Mouse (Mus musculus): ENCODE measurements around the gene Mpzl2. TPM values are rescaled to one million over a fixed set of nuclear protein-coding genes. Genes with fewer than 3 reads are reported as not detected.
"Not testable (repeated sequence)": the region's sequence is repeated elsewhere in the genome, so short reads cannot be mapped to it uniquely, and the experiment has no call there.

The Mpzl2 gene
- total RNA-seq, 2 experiments from 2014 or later = not detected

- ATAC-seq (replicated peaks; ENCODE audit: poor library complexity, severe bottlenecking) = no peak
Measured at GRCm38 (mm10) chr9:45030341-45030740, 9.3 kb upstream of the Mpzl2 start.

- ATAC-seq (replicated peaks; ENCODE audit: poor library complexity, severe bottlenecking) = no peak
Measured at GRCm38 (mm10) chr9:45032261-45032660, 7.3 kb upstream of the Mpzl2 start.

- ATAC-seq (replicated peaks; ENCODE audit: poor library complexity, severe bottlenecking) = no peak
Measured at GRCm38 (mm10) chr9:45034526-45034925, 5.1 kb upstream of the Mpzl2 start.

DNA sequence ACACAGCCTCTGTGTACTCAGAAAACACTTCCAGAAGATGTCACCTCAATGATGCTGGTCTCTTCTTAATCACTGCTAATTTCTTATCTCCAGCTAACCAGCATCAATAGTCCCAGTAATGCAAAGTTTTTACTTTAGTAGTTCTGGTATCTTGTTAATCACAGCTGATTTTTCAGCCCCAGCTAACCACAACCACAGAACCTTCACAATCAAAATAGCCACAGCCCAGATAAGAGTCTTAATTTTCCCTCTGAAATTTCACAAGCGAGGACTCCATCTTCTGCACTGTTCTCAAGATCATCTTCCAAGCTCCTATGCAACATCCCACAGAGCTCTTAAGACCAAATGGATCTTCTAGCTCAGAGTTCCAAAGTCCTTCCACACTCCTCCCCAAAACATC lies 1.8 kb upstream of the Mpzl2 start:
- not testable (repeated sequence) for ATAC-seq (replicated peaks; ENCODE audit: poor library complexity, severe bottlenecking)

DNA sequence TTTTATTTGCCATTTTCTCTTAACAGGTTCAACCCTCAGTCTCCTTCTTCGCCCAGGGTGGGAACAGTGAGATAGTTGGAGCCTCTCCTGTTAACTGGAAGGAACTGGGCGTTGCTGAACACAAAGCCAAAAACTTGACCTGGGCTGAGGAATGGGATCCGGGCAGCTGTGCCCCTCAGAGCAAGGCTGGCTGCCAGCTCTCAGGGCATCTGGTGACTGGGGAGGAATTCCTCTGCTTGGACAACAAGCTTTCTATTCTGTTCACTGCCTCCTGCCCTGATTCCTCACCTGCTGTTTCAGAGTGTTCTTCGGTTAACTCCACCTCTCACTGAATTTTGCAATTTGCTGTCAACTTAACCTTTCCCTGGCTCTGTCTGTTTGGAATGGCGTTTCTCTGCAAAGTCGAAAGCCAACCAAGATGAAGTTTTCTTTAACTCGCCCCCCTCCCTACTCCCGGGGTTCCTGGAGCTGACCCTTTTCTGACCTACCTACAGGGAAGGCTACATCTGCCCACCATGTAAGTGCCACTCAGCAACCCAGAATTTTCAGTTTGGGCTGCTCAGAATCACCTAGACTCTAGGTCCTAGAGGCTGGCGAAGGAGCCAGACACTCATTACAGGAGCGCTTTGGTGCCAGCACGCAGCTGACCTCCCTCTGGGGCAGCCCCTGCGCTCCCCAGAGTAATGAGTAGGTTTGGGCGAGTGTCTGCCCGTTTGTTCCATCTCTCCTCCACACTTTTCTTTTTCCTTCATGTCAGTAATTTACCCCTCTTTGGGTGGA lies 657 bp downstream of the Mpzl2 start:
- no peak for ATAC-seq (replicated peaks; ENCODE audit: poor library complexity, severe bottlenecking)

DNA sequence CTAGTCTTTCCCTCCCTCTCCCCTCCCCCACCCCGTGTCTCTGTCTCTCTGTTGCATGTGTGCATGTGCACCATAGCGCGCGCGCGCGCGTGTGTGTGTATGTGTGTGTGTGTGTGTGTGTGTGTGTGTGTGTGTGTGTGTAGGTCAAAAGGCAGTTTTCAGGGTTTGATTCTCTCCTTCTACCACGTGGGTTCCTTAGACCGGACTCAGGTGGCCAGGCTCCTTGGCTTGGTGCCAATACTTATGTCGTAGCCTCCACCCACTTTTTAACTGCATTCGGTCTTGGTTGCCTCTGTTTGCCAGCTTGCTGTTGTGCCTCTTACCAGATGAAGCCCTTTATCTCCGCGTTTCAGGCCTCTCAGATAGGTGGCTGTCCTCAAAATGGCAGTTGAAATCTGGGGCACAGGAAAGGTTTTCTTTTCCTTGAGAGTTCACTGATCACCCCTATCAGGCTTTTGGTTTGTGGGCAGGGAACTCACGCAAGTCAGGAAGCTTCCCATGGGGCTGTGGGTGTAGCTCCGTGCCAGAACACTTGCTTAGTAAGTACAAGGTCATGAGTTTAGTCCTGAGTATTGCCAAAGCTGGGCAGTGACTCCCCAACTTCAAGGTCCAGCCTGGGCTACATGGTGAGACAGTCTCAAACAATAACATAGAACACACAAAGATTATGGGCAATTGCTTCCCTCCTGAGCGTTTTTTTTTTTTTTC lies 1.7 kb downstream of the Mpzl2 start:
- peak; percentile 46 for ATAC-seq (replicated peaks; ENCODE audit: poor library complexity, severe bottlenecking)

GRCm38 (mm10) chr9:45042056-45042720 lies 2.6 kb downstream of the Mpzl2 start:
- peak; percentile 35; the same call in 1 of the 2 replicates for ATAC-seq (replicated peaks; ENCODE audit: poor library complexity, severe bottlenecking)

DNA sequence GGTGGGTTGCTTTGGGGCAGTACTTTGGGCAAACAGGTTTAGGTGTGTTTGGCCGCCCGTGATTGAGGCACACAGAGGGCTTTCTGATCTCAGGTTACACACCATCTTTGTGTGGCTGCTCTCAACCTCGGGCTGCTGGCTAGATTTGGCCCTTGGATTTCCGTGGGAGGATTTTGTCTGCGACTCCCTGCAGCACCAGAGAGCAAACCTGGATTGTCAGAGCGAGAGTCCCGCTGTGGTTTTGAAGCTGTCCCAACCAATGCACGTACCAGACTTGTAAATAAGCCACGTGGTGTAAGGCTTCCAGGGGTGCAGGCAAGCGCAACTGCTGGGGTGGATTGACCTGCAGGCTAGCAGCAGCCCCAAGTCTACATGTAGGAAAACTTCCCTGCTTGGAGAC lies 3.3 kb downstream of the Mpzl2 start:
- ATAC-seq (replicated peaks; ENCODE audit: poor library complexity, severe bottlenecking) = no peak

DNA sequence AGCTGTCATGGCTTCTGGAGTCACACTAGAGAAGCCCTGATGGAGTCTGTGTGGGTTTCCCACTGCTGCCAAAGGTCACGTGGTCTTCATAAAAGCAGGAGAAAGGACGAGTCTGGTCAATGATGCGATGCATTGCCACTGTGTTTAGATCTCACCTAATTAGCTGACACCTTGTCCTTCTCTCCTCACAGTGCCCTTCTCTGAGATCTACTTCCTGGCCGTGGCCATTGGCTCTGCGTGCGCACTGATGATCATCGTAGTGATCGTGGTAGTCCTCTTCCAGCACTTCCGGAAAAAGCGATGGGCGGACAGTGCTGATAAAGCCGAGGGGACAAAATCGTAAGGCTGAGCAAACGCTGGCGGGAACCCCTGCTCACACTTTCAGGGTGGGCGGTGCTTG lies 7.4 kb downstream of the Mpzl2 start:
- ATAC-seq (replicated peaks; ENCODE audit: poor library complexity, severe bottlenecking) = no peak

GRCm38 (mm10) chr9:45048511-45048910 lies 8.9 kb downstream of the Mpzl2 start:
- ATAC-seq (replicated peaks; ENCODE audit: poor library complexity, severe bottlenecking) = peak; percentile 46

- ATAC-seq (replicated peaks; ENCODE audit: poor library complexity, severe bottlenecking) = peak; percentile 88
Measured at GRCm38 (mm10) chr9:45049731-45050130, 10.1 kb downstream of the Mpzl2 start.

DNA sequence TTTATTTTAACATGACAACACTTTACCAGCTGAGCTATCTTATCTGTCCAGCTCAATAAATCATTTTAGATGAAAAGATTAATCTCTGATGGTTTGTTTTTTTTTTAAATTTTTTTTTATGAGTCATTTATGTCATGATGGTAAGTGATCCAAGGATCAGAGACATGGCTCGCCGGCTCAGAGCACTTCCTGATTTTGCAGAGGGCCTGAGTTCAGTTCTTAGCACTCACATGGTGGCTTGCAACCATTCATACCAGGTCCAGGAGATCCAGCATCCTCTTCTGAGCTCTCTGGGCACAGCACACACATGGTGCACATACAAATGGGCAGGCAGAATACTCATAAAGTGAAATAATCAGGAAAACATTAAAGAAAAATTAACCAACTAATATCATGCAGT lies 10.7 kb downstream of the Mpzl2 start:
- ATAC-seq (replicated peaks; ENCODE audit: poor library complexity, severe bottlenecking) = no peak

DNA sequence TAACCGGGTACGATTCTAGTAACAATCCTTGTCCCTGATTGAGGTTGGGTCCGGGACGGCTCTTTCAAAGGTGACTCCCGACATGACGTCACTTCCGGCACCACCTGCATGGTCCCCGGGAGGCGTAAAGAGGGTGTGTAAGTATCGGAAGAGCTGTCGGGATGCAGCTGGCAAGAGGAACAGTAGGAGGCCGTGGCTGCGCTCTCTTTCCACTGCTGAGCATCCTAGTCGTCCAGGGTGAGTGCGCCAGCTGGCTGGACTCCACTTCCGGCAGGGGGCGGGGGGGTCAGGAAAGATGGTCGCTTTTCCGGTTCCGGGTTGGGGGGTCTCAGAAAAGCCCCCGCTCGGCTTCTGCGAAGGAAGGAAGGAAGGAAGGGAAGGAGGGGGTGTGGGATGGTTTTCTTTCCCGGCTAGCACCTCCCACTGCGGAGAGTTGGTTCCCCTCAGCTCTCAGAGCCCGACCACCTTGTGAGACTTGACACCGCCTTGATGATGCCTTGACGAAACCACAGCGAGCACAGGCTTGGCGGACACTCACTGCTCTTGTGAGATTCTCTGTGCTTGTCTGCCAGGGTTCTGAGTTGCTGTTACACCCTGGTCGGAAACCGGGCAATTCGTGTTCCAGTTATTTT lies 15.6 kb downstream of the Mpzl2 start, which contains the start of gene Mpzl3:
Gene Mpzl3 (plus strand): TSS at position 105 of the 632 bp plus-strand sequence.
- ATAC-seq (replicated peaks; ENCODE audit: poor library complexity, severe bottlenecking) = peak; percentile 84

DNA sequence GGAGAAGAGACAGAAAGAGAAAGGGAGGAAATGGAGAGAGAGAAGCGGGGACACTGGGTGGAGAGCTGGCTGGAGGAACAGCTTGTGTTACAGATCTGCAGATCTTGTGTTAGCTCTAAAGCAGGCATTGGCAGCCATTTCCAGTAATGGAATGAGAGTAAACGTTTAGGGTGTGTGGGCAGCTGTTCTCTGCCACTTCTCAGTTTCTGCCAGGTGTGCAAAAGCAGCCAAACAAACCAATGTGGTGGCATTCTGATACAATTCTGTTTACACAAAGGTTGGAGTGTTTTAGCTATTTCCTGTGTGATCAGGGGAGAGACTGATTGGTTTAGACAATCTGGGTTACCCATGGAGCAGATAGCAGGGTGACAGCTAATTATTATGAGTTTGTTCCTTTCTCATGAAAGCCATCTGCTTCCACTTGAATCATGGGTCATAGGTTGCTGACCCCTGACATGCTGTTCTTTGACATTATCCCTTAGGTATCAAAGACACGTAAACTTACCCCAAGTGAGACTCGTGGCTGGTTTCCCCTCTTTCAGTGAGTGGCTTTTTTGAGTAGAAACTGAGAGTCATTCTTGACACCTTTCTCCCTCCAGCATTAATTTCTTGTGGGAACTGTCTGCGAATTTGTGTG lies 18.8 kb downstream of the Mpzl2 start:
- ATAC-seq (replicated peaks; ENCODE audit: poor library complexity, severe bottlenecking) = no peak

- no peak for ATAC-seq (replicated peaks; ENCODE audit: poor library complexity, severe bottlenecking)
Measured at GRCm38 (mm10) chr9:45060151-45060550, 20.6 kb downstream of the Mpzl2 start.

DNA sequence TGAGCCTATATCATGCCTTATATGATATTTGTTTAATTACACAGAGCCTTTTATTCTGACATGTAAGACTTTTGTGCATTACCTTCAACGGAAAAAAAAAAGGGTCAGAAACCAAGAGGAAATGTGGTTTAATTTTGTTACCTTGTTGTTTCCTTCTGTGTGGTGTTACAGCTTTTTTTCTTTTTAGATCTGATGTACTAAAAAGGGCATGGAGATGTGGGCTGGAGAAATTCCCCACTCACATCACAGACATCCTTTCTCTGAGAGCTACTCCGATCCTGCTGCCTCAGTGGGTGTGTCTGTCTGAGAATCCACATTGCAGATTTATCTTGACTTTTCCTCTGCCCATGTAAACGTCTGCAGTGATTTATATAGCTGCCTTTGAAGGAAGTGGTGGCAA lies 23.1 kb downstream of the Mpzl2 start:
- no peak for ATAC-seq (replicated peaks; ENCODE audit: poor library complexity, severe bottlenecking)

GRCm38 (mm10) chr9:45064421-45064820 lies 24.8 kb downstream of the Mpzl2 start:
- peak; percentile 69 for ATAC-seq (replicated peaks; ENCODE audit: poor library complexity, severe bottlenecking)

DNA sequence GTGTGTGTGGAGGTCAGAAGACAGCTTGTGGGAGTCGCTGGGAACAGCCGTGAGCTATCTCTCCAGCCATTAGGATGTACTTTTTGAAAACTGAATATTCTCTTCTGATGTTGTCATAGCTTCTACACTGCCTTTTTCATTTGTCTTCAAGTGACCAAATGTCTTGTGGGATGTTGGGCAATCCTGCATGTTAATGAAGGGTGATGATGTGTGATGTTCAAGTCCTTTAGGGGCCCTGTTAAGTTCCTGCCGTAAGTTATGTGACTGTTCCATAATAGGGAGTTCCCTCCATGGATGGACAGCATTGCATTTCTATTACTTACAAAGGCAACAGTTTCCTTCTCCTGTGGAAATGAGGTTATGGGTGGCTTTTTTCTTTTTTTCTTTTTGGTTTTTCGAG lies 27.1 kb downstream of the Mpzl2 start:
- peak; percentile 73 for ATAC-seq (replicated peaks; ENCODE audit: poor library complexity, severe bottlenecking)

DNA sequence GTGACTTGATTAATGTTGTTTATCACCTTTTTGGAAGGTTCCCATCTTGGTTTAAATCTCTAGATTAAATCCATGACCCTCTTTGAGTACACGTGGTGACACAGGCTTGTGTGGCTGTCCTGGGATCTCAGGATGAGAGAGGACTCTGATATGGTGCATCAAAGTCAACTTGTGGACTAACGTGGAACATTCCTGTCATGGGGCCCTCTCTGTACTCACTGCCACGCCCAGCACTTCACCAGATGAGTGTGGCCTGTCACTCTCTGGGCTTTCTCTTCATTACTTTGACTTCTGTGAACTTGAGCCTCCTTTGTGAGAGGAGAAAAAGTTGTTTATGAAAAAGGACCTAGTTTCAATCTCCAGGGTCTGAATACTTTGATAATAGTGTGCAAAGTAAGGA lies 32.2 kb downstream of the Mpzl2 start:
- no peak for ATAC-seq (replicated peaks; ENCODE audit: poor library complexity, severe bottlenecking)

DNA sequence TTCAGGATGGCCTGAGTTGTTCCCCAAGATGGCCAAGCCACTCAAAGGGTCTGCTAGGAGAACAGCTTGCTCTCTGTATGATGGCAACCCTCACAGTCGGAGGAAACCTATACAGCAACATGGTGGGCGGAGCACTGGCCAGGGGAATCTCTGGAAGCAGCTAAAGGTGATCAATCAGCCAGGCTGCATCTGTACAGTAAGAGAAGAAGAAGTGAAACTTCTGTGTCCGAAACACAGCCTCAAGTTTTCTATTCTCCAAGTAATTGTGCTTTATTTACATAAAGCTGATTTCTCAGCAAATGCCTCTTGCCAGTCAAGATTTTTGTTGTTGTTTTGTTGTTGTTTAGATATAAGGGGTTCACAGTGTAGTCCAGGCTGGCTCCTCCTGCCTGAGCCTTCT lies 38.3 kb downstream of the Mpzl2 start:
- ATAC-seq (replicated peaks; ENCODE audit: poor library complexity, severe bottlenecking) = peak; percentile 38; the same call in 1 of the 2 replicates
